Mouse (Mus musculus) bone marrow macrophage, adult 2 months (primary cell): ENCODE measurements around the gene Eif4g3.

Experiments
- CTCF ChIP-seq: IDR thresholded peaks from 2 replicates; pipeline ENCODE4 v1.5.1; 2012; ENCODE audit warnings: low read depth, mild to moderate bottlenecking, low read length, moderate library complexity
- POLR2A ChIP-seq: IDR thresholded peaks from 2 replicates; pipeline ENCODE4 v1.6.1; 2012; ENCODE audit warnings: mild to moderate bottlenecking, low read depth, low read length, borderline replicate concordance

GRCm38 (mm10) chr4:138009786-138010502, 17.1 kb downstream of the Eif4g3 start:
- no peak for TF ChIP-seq CTCF
- no peak for TF ChIP-seq POLR2A
